Mouse (Mus musculus): Measurements from ENCODE around the gene Frmd8. TPM values are rescaled to one million over a fixed set of nuclear protein-coding genes. Genes with fewer than 3 reads are reported as not detected.

Gene Frmd8
- polyA plus RNA-seq, 2 experiments from 2014 or later, result 62.6 to 85.3 TPM

- ATAC-seq, result no peak
Observed at GRCm38 (mm10) chr19:5803881-5804279, 71.2 kb downstream of the Frmd8 start.

DNA sequence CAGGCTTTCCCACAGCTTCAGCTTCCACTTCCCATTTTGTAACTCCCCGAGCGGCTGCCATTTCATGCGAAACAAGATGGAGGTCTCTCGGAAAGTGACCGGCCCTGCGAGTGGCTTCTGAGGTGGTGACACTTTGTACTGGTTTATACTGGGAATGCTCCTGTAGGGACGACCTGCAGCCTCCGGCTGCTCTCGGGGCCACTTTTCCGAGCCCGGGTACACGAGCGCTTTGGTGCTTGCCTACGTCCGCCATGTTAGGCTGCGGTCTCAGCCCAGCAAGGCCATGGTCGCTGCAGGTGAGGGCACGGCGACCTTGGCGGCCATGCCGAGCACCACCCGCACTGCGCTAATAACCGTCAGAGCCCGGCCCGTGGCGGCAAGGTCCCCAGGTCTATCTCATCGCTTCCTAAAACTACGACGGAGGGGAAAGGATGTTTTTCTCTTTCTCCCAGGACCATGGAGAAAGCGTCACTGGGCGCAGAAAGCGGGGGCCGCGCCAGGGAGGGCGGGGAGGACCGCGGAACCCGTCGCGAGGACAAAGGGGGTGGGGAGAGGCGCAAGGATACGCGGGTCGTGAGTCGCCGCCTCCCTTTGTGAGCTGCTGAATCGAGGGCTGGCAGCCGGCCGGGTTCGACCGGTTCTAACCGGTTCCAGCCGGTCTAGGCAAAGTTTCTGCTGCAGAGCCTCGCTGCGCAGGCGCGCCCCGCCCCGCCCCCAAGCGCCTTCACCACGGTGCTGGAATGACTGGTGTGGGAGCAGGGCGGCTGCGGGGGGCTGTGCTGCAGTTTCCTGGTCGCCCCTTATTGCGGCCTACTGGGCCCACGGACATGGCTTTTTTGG is 71.8 kb downstream of the Frmd8 start:
- peak; percentile 72 for ATAC-seq

- no peak for ATAC-seq
Observed at GRCm38 (mm10) chr19:5802787-5803040, 72.4 kb downstream of the Frmd8 start.

DNA sequence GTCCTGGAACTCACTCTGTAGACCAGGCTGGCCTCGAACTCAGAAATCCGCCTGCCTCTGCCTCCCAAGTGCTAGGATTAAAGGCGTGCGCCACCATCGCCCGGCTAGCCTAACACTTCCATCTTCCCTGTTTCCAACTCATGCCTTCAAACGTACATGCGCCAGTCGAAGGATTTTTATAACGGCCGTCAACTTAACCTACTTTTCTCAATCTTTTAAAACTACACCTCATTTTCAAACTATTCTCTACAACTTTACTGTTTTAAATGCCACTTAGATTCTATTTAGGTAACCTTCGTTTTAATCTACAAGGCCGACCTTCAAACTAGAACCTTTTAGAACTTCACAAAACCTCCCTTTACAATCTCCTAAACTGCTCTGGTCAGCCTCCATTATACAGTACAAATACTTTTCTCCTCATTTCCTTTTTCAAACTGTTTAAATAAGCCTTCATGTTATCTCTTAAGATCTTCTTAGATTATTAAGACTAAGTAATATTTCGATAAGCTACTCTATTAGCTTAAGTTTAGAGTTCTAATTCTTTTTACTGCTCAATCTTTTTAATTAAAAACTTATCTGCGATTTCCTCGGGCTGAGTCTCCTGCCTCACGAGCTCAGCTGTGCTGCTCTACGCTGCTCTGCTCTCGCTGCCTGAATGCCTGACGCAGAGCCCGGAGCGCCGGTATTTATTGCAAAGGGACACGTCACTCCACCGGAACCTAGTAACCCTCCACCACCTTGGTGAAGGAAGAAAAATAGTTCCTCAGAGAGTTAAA is 72.9 kb downstream of the Frmd8 start:
- peak; percentile 33 for ATAC-seq

- no peak for ATAC-seq
Observed at GRCm38 (mm10) chr19:5801432-5801964, 73.6 kb downstream of the Frmd8 start.

DNA sequence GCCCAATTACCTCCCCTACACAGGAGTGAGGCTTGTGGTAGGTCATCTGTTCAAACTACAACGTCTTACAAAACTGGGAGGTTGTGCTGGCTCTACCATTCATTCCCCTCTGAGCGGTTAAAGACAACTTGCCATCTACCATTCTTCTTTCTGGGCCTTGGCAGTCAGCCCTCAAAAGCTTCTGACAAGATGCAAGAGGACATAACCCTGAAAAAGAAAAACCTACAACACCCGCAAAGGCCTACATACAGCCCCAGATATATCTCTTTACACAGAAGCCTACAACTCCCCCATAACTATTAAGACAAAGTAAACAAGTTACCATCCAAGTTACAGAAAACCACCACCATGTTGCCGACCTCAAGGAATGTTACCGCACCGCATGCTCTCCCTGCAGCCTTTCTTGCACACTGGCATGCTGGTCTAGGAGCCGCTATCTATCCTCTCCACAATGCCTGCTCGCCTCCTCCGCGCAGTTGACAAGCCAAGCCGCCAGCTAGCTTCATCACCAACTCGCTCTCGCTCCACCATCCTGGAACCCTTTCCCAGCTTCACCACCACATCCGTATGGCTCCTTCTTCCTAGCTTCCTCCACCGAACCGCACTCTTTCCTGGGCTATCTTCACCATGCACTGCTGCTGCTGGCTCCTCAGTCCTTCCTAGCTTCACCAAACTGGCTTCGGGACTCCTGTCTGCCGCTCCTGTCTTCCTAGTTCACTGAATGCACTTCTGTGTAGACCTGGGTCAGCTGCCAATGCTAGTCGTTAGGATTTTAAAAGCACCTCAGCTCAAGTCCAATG is 74.2 kb downstream of the Frmd8 start:
- ATAC-seq, result no peak

DNA sequence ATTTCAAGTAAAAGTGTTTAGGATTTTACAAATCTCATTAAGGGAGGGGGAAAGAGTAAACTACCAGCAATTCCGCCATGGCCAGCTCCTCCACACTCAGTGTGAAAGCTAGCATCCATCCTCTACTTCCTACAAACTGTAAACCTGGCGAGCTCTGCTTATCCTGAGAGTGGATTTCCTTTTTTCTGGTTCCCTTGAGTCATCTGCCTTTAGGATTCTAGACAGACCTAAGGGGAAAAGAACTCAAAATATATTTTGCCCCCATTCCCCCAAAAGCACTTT is 74.8 kb downstream of the Frmd8 start:
- no peak for ATAC-seq

Other genes with a start within 250 kb of the Frmd8 start
- 100 to 1,000 TPM; 111 to 174 TPM for gene Rela, start 237.8 kb downstream of the Frmd8 start, polyA plus RNA-seq (2017; shearing (Covaris generic))
- gene Sipa1, start 211.6 kb downstream of the Frmd8 start, polyA plus RNA-seq (2017; shearing (Covaris generic)), result 10 to 100 TPM; 19.0 to 25.6 TPM
- 1 to 10 TPM; 6.3 to 8.4 TPM for gene Map3k11, start 186.5 kb downstream of the Frmd8 start, polyA plus RNA-seq (2017; shearing (Covaris generic))
- gene Pcnx3, start 186.4 kb downstream of the Frmd8 start, polyA plus RNA-seq (2017; shearing (Covaris generic)), result 10 to 100 TPM; 21.6 to 23.9 TPM
- gene Kcnk7, start 170.9 kb downstream of the Frmd8 start, polyA plus RNA-seq (2017; shearing (Covaris generic)), result 1 to 10 TPM; 1.9 to 2.4 TPM
- 10 to 100 TPM; 14.4 to 20.7 TPM for gene Ehbp1l1, start 149.0 kb downstream of the Frmd8 start, polyA plus RNA-seq (2017; shearing (Covaris generic))
- gene Fam89b, start 145.6 kb downstream of the Frmd8 start, polyA plus RNA-seq (2017; shearing (Covaris generic)), result 10 to 100 TPM; 43.5 to 55.3 TPM
- not detected for gene Ltbp3, start 134.4 kb downstream of the Frmd8 start, polyA plus RNA-seq (2017; shearing (Covaris generic))
- 10 to 100 TPM; 15.1 to 19.4 TPM for gene Scyl1, start 103.9 kb downstream of the Frmd8 start, polyA plus RNA-seq (2017; shearing (Covaris generic))
- gene Slc25a45, start 2.5 kb upstream of the Frmd8 start, polyA plus RNA-seq (2017; shearing (Covaris generic)), result 10 to 100 TPM; 51.6 to 73.7 TPM
- gene Tigd3, start 18.9 kb upstream of the Frmd8 start, polyA plus RNA-seq (2017; shearing (Covaris generic)), result under 1 TPM; 0.51 to 0.84 TPM
- 100 to 1,000 TPM; 214 to 296 TPM for gene Dpf2, start 37.7 kb upstream of the Frmd8 start, polyA plus RNA-seq (2017; shearing (Covaris generic))
- gene Cdc42ep2, start 49.5 kb upstream of the Frmd8 start, polyA plus RNA-seq (2017; shearing (Covaris generic)), result under 1 TPM in 1 of 2 experiments, not detected in 1; 0.34 TPM
- gene Pola2, start 88.9 kb upstream of the Frmd8 start, polyA plus RNA-seq (2017; shearing (Covaris generic)), result 10 to 100 TPM; 13.8 to 15.8 TPM
- gene Slc22a20, start 110.9 kb upstream of the Frmd8 start, polyA plus RNA-seq (2017; shearing (Covaris generic)), result not detected
- gene Capn1, start 140.6 kb upstream of the Frmd8 start, polyA plus RNA-seq (2017; shearing (Covaris generic)), result 10 to 100 TPM; 40.2 to 45.3 TPM
- gene Syvn1, start 171.3 kb upstream of the Frmd8 start, polyA plus RNA-seq (2017; shearing (Covaris generic)), result 10 to 100 TPM; 13.4 to 17.1 TPM
- gene Mrpl49, start 182.5 kb upstream of the Frmd8 start, polyA plus RNA-seq (2017; shearing (Covaris generic)), result 10 to 100 TPM; 33.9 to 37.5 TPM
- gene Fau, start 182.6 kb upstream of the Frmd8 start, polyA plus RNA-seq (2017; shearing (Covaris generic)), result 1,000 to 10,000 TPM; 2,365 to 3,114 TPM
- 1 to 10 TPM; 5.7 to 6.7 TPM for gene Znhit2, start 185.9 kb upstream of the Frmd8 start, polyA plus RNA-seq (2017; shearing (Covaris generic))
- 1 to 10 TPM; 5.5 to 7.1 TPM for gene Tm7sf2, start 193.1 kb upstream of the Frmd8 start, polyA plus RNA-seq (2017; shearing (Covaris generic))
- gene Vps51, start 202.0 kb upstream of the Frmd8 start, polyA plus RNA-seq (2017; shearing (Covaris generic)), result 10 to 100 TPM; 27.9 to 39.0 TPM
- not detected for gene Tmem262, start 204.8 kb upstream of the Frmd8 start, polyA plus RNA-seq (2017; shearing (Covaris generic))
- not detected for gene Gm28374, start 207.0 kb upstream of the Frmd8 start, polyA plus RNA-seq (2017; shearing (Covaris generic))
- 10 to 100 TPM; 36.7 to 51.4 TPM for gene Zfpl1, start 209.7 kb upstream of the Frmd8 start, polyA plus RNA-seq (2017; shearing (Covaris generic))
- gene Cdca5, start 209.7 kb upstream of the Frmd8 start, polyA plus RNA-seq (2017; shearing (Covaris generic)), result 1 to 10 TPM; 3.5 to 5.5 TPM
- gene AC131692.1, start 219.1 kb upstream of the Frmd8 start, polyA plus RNA-seq (2017; shearing (Covaris generic)), result not detected
- under 1 TPM in 1 of 2 experiments, not detected in 1; 0.17 TPM for gene Naaladl1, start 230.5 kb upstream of the Frmd8 start, polyA plus RNA-seq (2017; shearing (Covaris generic))
- gene Sac3d1, start 243.4 kb upstream of the Frmd8 start, polyA plus RNA-seq (2017; shearing (Covaris generic)), result 1 to 10 TPM in 1 of 2 experiments, under 1 TPM in 1; 0.43 to 2.2 TPM